Mouse (Mus musculus): ENCODE measurements around the gene Adarb1.

DNA sequence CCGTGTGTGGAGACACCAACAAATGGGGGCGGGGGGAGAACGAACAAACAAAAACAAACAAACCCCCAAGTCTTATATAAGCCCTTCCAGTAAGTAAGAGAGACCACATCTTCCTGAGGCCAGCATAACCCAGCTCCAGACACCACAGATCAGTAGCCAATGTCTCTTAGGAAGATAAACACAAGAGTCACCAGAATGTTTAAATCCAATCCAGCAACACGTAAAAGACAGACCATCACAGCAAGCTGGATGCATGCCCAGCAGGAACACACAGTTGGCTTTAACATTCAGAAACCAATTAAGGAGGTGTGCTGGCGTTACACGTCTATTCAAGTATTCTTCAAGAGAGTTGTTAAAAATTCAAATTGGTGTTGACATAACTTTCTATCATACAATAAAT lies 50.1 kb downstream of the Adarb1 start:
- no peak for TF ChIP-seq CTCF (IDR thresholded peaks at IDR 0.05; ENCODE audit: borderline replicate concordance, insufficient read depth, low read length)
- TF ChIP-seq POLR2A (IDR thresholded peaks at IDR 0.05; ENCODE audit: low read depth, low read length) = no peak
